ENCODE assay signal across 11 mouse cellular contexts in genomic region chr13:46779831-46780230, GRCm38 (mm10). TPM values are rescaled to one million over a fixed set of nuclear protein-coding genes. Genes with fewer than 3 reads are reported as not detected.
DNase-seq lines count a peak whose midpoint lies in the region.
"Had no signal": no experiment of that assay in that cellular context is flagged by ENCODE, and none has a peak within 500 bp of the region (broad histone marks: within the 10 kb centered on the region; RNA-seq: fewer than 3 reads in every experiment).

No protein-coding gene starts in this region.

- intact Hi-C loops in left cerebral cortex, postnatal 10 days (cut with DNase I): no loop called here

- peak; percentile 31 to 48 for DNase-seq in left cerebral cortex, adult 18-20 months (ENCODE audit: low spot score in 2 of 2)
- DNase-seq in left cerebral cortex, postnatal 10 days (ENCODE audit: extremely low spot score in 1 of 2, low spot score in 2 of 2): no peak
- peak; percentile 75 for DNase-seq in CD4-positive, CD25-positive, alpha-beta regulatory T cell, adult 2 months (ENCODE audit: low read depth, low spot score)
- peak; percentile 75 for DNase-seq in brain, adult 2 months (ENCODE audit: low read depth, low spot score)
- DNase-seq in telencephalon, adult 2 months (ENCODE audit: low read depth, low spot score): peak; percentile 41
- no peak for DNase-seq in B cell, adult 2 months
- DNase-seq in gastrocnemius, adult 18-20 months (ENCODE audit: low spot score): no peak
- DNase-seq: adrenal gland, adult 8-10 months; cerebellum, adult 11 months; forebrain, postnatal 0 days; spleen, adult 18-20 months had no signal

RNA-seq across cellular contexts. Expression of gene Nup153, which starts 52.1 kb away (rescaled TPM):
- 10 to 100 TPM; 58.4 TPM for total RNA-seq in left cerebral cortex, adult 18-20 months (2021)
- 10 to 100 TPM; 64.1 to 72.2 TPM for total RNA-seq in left cerebral cortex, postnatal 10 days (2021)
- total RNA-seq in gastrocnemius, adult 18-20 months (2021): 10 to 100 TPM; 40.1 to 41.3 TPM

Comparison
In these comparisons a context has a peak if more than half of its experiments do, and no peak if none do; other contexts are left out.
1. DNase-seq: peak in left cerebral cortex, adult 18-20 months (2 of 2), CD4-positive, CD25-positive, alpha-beta regulatory T cell, adult 2 months (single experiment), brain, adult 2 months (single experiment) and telencephalon, adult 2 months (single experiment); none in left cerebral cortex, postnatal 10 days (0 of 2), B cell, adult 2 months (0 of 2) and gastrocnemius, adult 18-20 months (single experiment).